Mouse (Mus musculus): Measurements from ENCODE around the gene Olfr99. TPM values are rescaled to one million over a fixed set of nuclear protein-coding genes. Genes with fewer than 3 reads are reported as not detected.

Olfr99 gene
- total RNA-seq, 1 experiment from 2014 or later = not detected

Other genes starting within 250 kb of the Olfr99 start
- 10.7 and 43.0 TPM in 2 replicates for gene Gabbr1, start 237.5 kb downstream of the Olfr99 start, total RNA-seq (2017)
- not detected in 2 replicates for gene Olfr90, start 195.0 kb downstream of the Olfr99 start, total RNA-seq (2017)
- not detected in 2 replicates for gene Olfr91, start 185.2 kb downstream of the Olfr99 start, total RNA-seq (2017)
- gene Olfr92, start 163.4 kb downstream of the Olfr99 start, total RNA-seq (2017) = not detected in 2 replicates
- not detected in 2 replicates for gene Olfr93, start 122.0 kb downstream of the Olfr99 start, total RNA-seq (2017)
- not detected in 2 replicates for gene Ubd, start 89.6 kb downstream of the Olfr99 start, total RNA-seq (2017)
- gene Olfr94, start 82.5 kb downstream of the Olfr99 start, total RNA-seq (2017) = not detected in 2 replicates
- gene Olfr95, start 70.3 kb downstream of the Olfr99 start, total RNA-seq (2017) = not detected in 2 replicates
- not detected in 2 replicates for gene Olfr96, start 63.3 kb downstream of the Olfr99 start, total RNA-seq (2017)
- not detected in 2 replicates for gene Olfr97, start 46.1 kb downstream of the Olfr99 start, total RNA-seq (2017)
- gene Olfr98, start 19.7 kb downstream of the Olfr99 start, total RNA-seq (2017) = not detected in 2 replicates
- 34.3 and 53.5 TPM in 2 replicates for gene H2-M3, start 13.2 kb downstream of the Olfr99 start, total RNA-seq (2017)
- gene Olfr101, start 20.9 kb upstream of the Olfr99 start, total RNA-seq (2017) = not detected in 2 replicates
- not detected in 2 replicates for gene Olfr102, start 33.6 kb upstream of the Olfr99 start, total RNA-seq (2017)
- not detected in 2 replicates for gene Olfr103, start 56.2 kb upstream of the Olfr99 start, total RNA-seq (2017)
- gene Olfr104-ps, start 76.1 kb upstream of the Olfr99 start, total RNA-seq (2017) = not detected in 2 replicates
- not detected in 2 replicates for gene Olfr105-ps, start 95.6 kb upstream of the Olfr99 start, total RNA-seq (2017)
- not detected in 2 replicates for gene Olfr106-ps, start 106.9 kb upstream of the Olfr99 start, total RNA-seq (2017)
- not detected in 2 replicates for gene Olfr107, start 115.8 kb upstream of the Olfr99 start, total RNA-seq (2017)
- not detected in 2 replicates for gene Olfr108, start 162.0 kb upstream of the Olfr99 start, total RNA-seq (2017)
- not detected in 2 replicates for gene Olfr109, start 175.5 kb upstream of the Olfr99 start, total RNA-seq (2017)
- not detected in 2 replicates for gene H2-M2, start 200.1 kb upstream of the Olfr99 start, total RNA-seq (2017)
- gene Olfr110, start 209.0 kb upstream of the Olfr99 start, total RNA-seq (2017) = not detected in 2 replicates
- not detected in 2 replicates for gene Olfr111, start 224.6 kb upstream of the Olfr99 start, total RNA-seq (2017)

Measured in hematopoietic stem cell, adult 5-6 weeks (primary cell).